Mouse (Mus musculus): ENCODE measurements at regions not wholly inside any gene's neighbourhood (a gene's known extent, or its start where the extent isn't known, plus 50 kb on each side); places are given as distances from the start of the nearest gene placed in this dataset.

DNA sequence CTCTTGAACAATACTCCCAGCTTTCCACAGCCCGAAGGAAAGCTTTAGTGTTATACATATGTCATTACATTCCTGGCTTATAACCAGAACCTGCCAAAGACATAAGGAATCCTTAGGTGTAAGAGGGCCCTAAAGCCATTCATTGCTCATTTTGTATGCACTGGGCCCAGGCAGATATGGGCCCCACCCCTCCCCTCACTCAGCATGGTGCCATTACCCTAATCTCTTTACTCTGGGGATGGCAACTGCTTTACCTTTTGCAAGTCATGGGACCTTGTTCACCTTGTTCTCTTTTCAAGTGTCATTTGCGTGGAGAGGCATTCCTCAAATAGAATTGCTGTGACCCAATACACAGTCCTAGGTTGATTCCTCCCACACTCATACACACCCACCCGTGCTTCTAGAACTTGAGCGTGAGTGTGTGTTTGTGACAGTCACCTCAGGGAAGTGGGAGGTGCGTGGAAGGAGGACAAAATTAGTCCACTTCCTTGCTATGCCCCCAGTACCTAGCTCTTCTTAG is 419.5 kb upstream of the Cdh4 start:
- no peak for DNase-seq

DNA sequence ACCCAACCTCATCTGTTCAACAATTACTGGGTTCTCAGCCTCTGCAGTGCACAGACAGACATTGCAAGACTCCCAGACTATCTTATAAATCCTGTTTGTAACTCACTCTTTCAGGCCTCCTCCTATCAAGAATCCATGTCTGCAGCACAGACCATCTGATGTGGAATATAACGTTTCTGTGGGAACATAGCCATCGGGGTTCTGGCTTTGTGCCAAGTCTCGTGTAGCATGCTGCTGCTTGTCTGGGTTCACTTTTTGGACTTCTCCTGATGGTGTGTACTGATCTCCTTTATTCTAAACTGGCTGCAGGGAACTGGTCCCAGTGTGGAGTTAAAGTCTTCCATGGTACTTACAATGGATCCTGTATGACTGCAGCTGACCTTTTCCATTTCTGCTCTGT is 418.0 kb upstream of the Cdh4 start:
- DNase-seq = peak; percentile 38 to 41

DNA sequence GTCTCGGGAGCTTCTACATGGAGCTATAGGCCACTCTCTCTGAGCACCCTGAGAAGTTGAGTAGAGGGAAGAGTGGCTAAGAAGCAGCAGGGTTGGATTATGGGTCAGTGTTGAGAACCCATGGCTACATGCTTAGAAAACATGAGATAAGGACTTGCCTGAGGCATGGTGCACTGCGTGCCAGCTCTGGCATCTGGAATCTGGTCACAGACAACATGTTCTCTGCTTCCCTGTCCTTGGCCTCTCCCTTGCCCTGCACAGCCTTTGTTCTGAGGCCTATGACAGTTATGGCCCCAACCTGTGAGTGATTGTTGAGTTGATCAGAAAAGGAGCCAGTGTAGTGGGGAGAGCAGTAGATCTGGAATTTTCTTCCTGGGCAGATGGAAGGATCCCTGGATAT is 409.1 kb upstream of the Cdh4 start:
- DNase-seq = no peak

DNA sequence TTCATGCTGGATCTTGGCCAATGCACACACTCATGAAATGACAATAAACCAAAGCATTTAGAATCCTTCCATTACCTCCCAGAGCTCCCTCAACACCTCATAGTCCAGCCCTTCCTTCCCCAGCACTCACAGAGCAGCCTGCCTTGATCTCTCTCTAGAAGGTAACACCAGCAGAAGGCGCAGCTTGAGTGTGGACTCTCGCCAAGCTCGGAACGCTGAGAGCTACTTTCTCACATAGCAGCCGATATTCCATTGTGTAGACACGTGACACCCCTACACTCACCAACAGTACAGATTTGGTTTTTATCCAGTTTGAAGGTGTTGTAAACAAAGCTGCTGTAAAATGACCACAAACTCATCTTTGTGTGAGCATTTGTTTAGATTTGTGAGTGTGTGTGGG is 406.8 kb upstream of the Cdh4 start:
- DNase-seq = peak; percentile 80 to 81

- DNase-seq = no peak
Observed at GRCm38 (mm10) chr2:179039697-179040096, 402.5 kb upstream of the Cdh4 start.

DNA sequence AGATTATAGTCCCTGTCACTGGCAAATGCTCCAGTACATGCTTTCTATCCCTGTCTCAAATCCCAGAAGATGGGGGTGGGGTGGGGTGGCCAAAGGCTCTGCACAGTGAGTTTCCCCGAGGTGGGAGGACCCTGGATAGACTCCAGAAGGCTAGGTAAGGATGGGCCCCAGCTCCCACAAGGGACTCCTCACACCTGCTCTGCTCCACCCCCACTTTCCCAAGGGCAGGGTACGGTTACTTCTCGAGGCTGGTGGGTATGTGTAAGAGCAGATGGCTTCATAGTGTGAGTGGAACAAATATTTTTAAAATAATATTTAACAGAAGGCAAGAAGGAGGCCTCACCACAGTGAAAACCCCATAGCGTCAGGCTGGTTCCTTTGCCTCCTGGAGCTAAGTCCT is 398.6 kb upstream of the Cdh4 start:
- peak in 1 of 2 experiments; percentile 13 for DNase-seq

DNA sequence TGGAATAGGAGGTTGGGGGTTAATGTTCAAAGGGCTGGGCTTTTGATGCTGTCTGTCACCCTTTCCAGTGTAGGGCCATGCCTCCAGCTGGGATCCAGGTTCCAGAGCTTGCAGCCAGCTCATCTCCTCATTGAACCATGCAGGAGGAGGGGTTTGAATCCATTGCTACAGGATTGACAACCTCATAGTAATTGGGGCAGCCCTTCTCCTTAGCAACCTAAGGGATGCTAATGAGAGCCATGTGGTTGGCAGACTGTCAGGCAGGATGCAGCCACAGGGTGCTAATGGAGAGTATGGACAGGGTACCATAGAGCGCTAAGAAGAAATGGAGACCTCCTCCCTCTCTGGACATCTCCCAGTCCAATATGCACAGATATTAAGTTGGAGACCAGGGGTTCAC is 396.9 kb upstream of the Cdh4 start:
- DNase-seq = peak; percentile 21 to 55

GRCm38 (mm10) chr2:179054441-179054840 is 387.8 kb upstream of the Cdh4 start:
- no peak for DNase-seq

DNA sequence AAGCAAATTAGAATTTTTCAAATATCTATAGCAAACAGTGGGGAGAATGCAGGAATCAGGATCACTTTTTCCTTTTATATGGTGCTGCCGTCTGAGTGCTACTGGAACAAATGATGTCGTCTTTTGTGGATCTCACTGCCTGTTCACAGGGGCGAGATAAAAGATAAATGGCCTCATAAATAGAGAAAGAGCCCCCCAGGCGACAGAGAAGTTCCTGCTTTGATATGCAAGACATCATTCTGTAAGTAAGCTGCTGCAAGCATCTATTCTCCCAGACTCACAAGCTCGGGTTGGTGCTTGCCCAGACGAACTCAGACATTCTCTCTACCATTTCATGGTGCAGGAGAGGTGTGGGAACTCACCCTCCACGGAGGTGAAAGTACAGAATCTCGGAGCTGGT is 377.6 kb upstream of the Cdh4 start:
- DNase-seq = no peak

GRCm38 (mm10) chr2:179069520-179069919 is 372.7 kb upstream of the Cdh4 start:
- DNase-seq = no peak

DNA sequence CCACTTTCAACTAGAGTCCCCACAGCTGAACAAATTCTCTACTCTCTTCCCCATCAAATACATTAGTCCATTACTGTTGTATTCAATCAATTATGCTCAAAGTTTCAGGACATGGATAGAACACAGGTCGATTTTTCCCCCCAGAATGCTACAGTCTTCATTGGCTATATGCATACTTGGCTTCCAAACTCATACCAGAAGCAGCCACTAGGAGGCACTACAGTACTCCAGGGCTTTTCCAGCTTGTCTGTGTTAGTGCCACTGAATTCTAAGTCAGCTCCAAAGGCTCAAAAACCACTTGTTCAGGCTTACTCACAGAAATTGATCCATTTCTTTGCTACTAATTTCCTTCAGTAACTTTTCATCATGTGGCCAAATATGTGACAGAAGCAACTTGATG is 371.9 kb upstream of the Cdh4 start:
- peak; percentile 69 to 74 for DNase-seq

GRCm38 (mm10) chr2:179080462-179081274 is 361.6 kb upstream of the Cdh4 start:
- DNase-seq = no peak

DNA sequence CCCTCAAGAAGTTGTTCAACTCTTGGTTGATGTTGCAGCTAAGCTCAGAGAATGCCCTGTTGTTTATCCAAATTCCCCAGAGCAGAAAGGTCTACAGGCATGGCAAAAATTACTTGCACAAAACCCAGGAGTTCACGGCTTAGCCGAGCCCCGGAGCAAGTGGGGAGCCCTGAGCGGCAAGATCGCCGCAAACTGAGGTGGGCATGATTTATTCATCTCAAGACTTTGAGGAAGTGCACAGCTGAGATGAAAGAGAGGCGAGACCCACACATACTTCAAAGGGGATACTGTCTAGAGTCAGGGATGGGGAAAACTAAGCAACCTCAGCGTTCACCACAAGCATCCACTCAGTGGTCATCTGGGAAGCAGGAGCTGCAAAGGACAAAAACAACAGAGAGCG is 355.3 kb upstream of the Cdh4 start:
- DNase-seq = no peak

DNA sequence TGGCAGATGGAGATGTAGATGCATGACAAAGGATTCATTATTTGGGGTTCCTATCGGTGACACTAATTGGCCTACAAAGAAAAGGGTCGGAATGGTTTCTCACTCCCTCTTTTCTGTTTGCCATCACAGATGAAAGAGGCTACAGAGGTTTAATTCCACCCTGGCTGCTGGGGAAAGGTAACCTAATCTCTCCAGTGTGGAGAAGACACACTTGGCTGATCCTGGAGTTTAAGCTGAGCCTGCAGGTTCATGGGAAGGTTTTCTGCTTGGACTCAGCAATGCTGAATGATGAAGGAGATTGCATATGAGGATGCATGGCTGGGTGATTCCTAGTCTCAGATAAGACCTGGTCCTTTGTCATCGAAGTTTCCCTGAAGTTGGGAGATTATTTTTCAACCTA is 350.8 kb upstream of the Cdh4 start:
- DNase-seq = no peak

GRCm38 (mm10) chr2:179093996-179094395 is 348.2 kb upstream of the Cdh4 start:
- peak; percentile 32 to 50 for DNase-seq

GRCm38 (mm10) chr2:179095981-179096380 is 346.2 kb upstream of the Cdh4 start:
- no peak for DNase-seq

DNA sequence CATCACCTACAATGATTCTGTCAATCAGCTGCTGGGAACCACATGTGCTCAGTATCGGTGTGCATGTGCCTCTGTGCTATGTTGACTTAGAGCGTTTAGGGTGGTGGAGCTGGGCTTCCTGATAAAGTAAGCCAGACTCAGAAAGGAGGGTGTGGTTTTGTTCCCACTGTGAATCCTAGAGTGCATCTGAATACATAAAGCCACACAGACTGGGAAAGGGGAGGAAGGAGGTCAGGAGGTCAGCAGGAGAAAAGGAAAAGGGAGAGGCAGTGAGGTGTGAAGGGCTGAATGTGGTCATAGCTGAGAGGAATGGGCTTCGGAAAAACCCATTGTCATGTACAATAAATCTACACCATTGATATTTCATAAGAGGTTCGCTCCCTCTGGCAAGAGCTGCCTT is 345.4 kb upstream of the Cdh4 start:
- DNase-seq = no peak

GRCm38 (mm10) chr2:179099783-179100182 is 342.4 kb upstream of the Cdh4 start:
- no peak for DNase-seq

DNA sequence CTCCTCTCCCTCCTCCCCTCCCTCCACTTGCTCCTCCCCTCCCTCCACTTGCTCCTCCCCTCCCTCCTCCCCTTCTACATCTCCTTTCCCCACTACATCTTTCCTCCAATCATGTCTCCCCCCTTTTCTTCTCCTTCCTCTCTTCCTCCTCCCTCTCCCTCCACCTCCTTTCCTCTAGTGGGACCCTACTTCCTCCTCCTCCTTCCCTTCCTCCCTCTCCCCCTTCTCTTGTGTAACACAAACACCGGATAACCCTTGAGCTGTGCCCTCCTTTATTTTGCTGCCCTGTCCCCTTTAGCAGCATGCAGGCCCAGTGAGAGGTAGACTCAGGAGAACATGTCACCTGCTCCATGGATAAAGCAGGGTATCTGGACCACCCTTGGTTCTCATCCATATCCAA is 339.1 kb upstream of the Cdh4 start:
- DNase-seq = no peak

GRCm38 (mm10) chr2:179112951-179113350 is 329.3 kb upstream of the Cdh4 start:
- DNase-seq = no peak

DNA sequence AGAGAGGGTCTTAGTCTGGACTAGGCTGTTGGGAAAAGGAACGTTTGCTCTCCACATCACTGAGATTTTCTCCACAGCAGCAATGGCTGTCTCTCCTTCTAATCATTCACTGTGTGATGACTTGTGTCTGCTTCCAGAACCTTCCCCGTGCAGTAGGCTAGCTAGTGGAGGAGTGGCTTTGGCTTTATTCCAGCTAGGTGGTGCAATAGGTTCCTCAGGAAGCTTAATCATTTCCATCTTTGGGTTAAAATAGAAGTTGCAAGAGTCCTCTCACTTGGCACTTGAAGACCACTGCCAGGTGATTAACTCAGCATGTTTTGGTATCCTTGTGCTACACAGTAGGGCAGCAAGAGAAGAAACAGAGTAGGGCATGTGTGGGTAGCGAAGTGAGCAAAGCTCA is 314.2 kb upstream of the Cdh4 start:
- no peak for DNase-seq

DNA sequence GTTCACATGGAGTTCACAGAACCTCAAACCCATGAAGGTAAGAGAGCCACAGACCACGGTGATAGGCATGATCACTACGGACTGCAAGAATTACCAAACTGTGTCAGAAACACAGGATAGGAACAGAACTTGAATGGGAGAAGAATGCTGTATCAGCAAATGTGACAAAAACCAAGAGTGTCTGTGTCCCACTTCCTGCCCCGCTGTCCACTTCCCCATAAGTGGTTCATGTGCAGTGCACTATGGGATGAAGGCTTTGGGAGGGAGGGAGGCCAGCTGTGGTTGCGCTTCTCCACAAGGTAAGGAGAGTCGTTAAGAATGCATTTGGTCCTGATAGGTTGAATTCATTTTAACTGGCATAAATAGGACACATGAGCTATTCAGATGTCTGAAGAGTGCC is 313.8 kb upstream of the Cdh4 start:
- DNase-seq = no peak

- no peak for DNase-seq
Observed at GRCm38 (mm10) chr2:179131004-179131403, 311.2 kb upstream of the Cdh4 start.

DNA sequence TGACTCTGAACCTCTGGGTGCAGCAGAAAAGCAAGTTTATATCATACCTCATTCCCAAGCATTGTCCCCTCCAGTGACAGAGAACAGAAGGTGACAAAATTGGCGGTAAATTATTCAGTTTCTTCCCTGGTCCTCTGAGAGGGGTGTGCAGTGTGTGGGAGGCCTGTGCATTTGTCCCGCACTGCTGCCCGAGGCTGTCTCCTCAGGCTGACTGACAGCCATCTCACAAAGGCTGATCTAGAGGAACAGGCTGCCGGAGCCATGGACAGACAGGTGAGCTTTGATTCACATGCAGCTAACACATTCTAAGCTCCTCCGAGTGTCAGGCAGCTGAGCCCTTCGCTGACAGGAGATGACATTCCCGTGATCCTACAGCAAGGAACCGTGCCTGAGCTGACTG is 299.9 kb upstream of the Cdh4 start:
- DNase-seq = no peak

- no peak for DNase-seq
Observed at GRCm38 (mm10) chr2:179145726-179146125, 296.5 kb upstream of the Cdh4 start.

Measured in cerebellum, postnatal 10 days (tissue).